Mouse (Mus musculus): ENCODE measurements around the gene Golph3. TPM values are rescaled to one million over a fixed set of nuclear protein-coding genes. Genes with fewer than 3 reads are reported as not detected.

Golph3 gene
- total RNA-seq, 2 experiments from 2014 or later, result 66.2 to 78.0 TPM

- DNase-seq (ENCODE audit: low spot score in 2 of 2), result no peak
Measured at GRCm38 (mm10) chr15:12376491-12377069, 55.3 kb downstream of the Golph3 start.

- no peak for DNase-seq (ENCODE audit: low spot score in 2 of 2)
Measured at GRCm38 (mm10) chr15:12377800-12378199, 56.5 kb downstream of the Golph3 start.

- no peak for DNase-seq (ENCODE audit: low spot score in 2 of 2)
Measured at GRCm38 (mm10) chr15:12380057-12380456, 58.8 kb downstream of the Golph3 start.

- no peak for DNase-seq (ENCODE audit: low spot score in 2 of 2)
Measured at GRCm38 (mm10) chr15:12380548-12380947, 59.3 kb downstream of the Golph3 start.

GRCm38 (mm10) chr15:12384679-12385078 lies 63.4 kb downstream of the Golph3 start:
- DNase-seq (ENCODE audit: low spot score in 2 of 2), result no peak

GRCm38 (mm10) chr15:12388726-12389489 lies 67.7 kb downstream of the Golph3 start:
- DNase-seq (ENCODE audit: low spot score in 2 of 2), result no peak

- no peak for DNase-seq (ENCODE audit: low spot score in 2 of 2)
Measured at GRCm38 (mm10) chr15:12394758-12395157, 73.5 kb downstream of the Golph3 start.

- DNase-seq (ENCODE audit: low spot score in 2 of 2), result no peak
Measured at GRCm38 (mm10) chr15:12397032-12397431, 75.8 kb downstream of the Golph3 start.

Other genes starting within 250 kb of the Golph3 start
- 100 to 1,000 TPM; 117 to 127 TPM for gene Zfr, start 203.6 kb upstream of the Golph3 start, total RNA-seq (2021)
- gene Mtmr12, start 116.4 kb upstream of the Golph3 start, total RNA-seq (2021), result 10 to 100 TPM; 17.0 to 17.5 TPM
- 1 to 10 TPM in 1 of 2 experiments, not detected in 1; 1.4 TPM for gene 1810049J17Rik, start 449 bp downstream of the Golph3 start, total RNA-seq (2021)